Mouse (Mus musculus): ENCODE data around the gene Ttc30b. TPM values are rescaled to one million over a fixed set of nuclear protein-coding genes. Genes with fewer than 3 reads are reported as not detected.
A peak's percentile ranks its signal among the peaks of the same experiment; 100 is the strongest.
"Not testable (repeated sequence)": the region's sequence is repeated elsewhere in the genome, so short reads cannot be mapped to it uniquely, and the experiment has no call there.

The Ttc30b gene
- polyA plus RNA-seq, 1 experiment from 2014 or later = 12.8 TPM

- not testable (repeated sequence) for H3K27me3 ChIP-seq (ENCODE audit: control insufficient read depth, insufficient read depth, low read length); ATAC-seq (ENCODE audit: insufficient number of reproducible peaks, insufficient read depth, low FRiP score, low read depth); H3K36me3 ChIP-seq (ENCODE audit: control insufficient read depth, insufficient read depth, low read length); H3K27ac ChIP-seq (replicated peaks in 1 of 2; ENCODE audit: control insufficient read depth in 1 of 2, insufficient read depth in 1 of 2, low read depth in 2 of 2, low read length in 2 of 2); H3K4me1 ChIP-seq (ENCODE audit: control insufficient read depth in 2 of 2, insufficient read depth in 2 of 2, low read length in 2 of 2); H3K9me3 ChIP-seq (ENCODE audit: control insufficient read depth, low read length)
- Histone ChIP-seq H3K4me2 (ENCODE audit: low read length) (peak overlapping the region; percentile 73), H3K9ac (ENCODE audit: low read length) (0 out of 2 replicates have a peak overlapping the region, but pooled peaks have one; percentile 67), H3K4me3 (ENCODE audit: control insufficient read depth in 1 of 2, insufficient read depth in 1 of 2, low read depth in 1 of 2, low read length in 2 of 2) (peak overlapping the region; percentile 55)
- 92% methylated on average over 13 of the region's 13 CpGs for WGBS
Measured at GRCm38 (mm10) chr2:75980933-75981439, 42.6 kb upstream of the Ttc30b start.

- H3K36me3 ChIP-seq (ENCODE audit: control insufficient read depth, insufficient read depth, low read length); H3K27me3 ChIP-seq (ENCODE audit: control insufficient read depth, insufficient read depth, low read length); ATAC-seq (ENCODE audit: insufficient number of reproducible peaks, insufficient read depth, low FRiP score, low read depth); H3K27ac ChIP-seq (replicated peaks in 1 of 2; ENCODE audit: control insufficient read depth in 1 of 2, insufficient read depth in 1 of 2, low read depth in 2 of 2, low read length in 2 of 2); H3K4me1 ChIP-seq (ENCODE audit: control insufficient read depth in 2 of 2, insufficient read depth in 2 of 2, low read length in 2 of 2); H3K9me3 ChIP-seq (ENCODE audit: control insufficient read depth, low read length); H3K9ac ChIP-seq (ENCODE audit: low read length): not testable (repeated sequence)
- WGBS = 16% methylated on average over 19 of the region's 24 CpGs
- Histone ChIP-seq H3K4me3 (ENCODE audit: control insufficient read depth in 1 of 2, insufficient read depth in 1 of 2, low read depth in 1 of 2, low read length in 2 of 2) (peak within 1 kb of the TSS; percentile 13 to 14; a peak in 2 of 4 replicates), H3K4me2 (ENCODE audit: low read length) (peak within 1 kb of the TSS; percentile 48)
Measured at GRCm38 (mm10) chr2:75977752-75978368, 39.5 kb upstream of the Ttc30b start, which contains the start of gene Ttc30a2. TSS of gene Ttc30a2 (minus strand) at chr2:75978170.

GRCm38 (mm10) chr2:75976070-75976469, 37.7 kb upstream of the Ttc30b start:
- WGBS = 63% methylated on average over 2 of the region's 2 CpGs
- H3K4me1 ChIP-seq (ENCODE audit: control insufficient read depth in 2 of 2, insufficient read depth in 2 of 2, low read length in 2 of 2); ATAC-seq (ENCODE audit: insufficient number of reproducible peaks, insufficient read depth, low FRiP score, low read depth); H3K9me3 ChIP-seq (ENCODE audit: control insufficient read depth, low read length); H3K4me2 ChIP-seq (ENCODE audit: low read length); H3K9ac ChIP-seq (ENCODE audit: low read length); H3K36me3 ChIP-seq (ENCODE audit: control insufficient read depth, insufficient read depth, low read length); H3K27ac ChIP-seq (replicated peaks in 1 of 2; ENCODE audit: control insufficient read depth in 1 of 2, insufficient read depth in 1 of 2, low read depth in 2 of 2, low read length in 2 of 2); H3K27me3 ChIP-seq (ENCODE audit: control insufficient read depth, insufficient read depth, low read length); H3K4me3 ChIP-seq (ENCODE audit: control insufficient read depth in 1 of 2, insufficient read depth in 1 of 2, low read depth in 1 of 2, low read length in 2 of 2): not testable (repeated sequence)

GRCm38 (mm10) chr2:75974131-75974530, 35.7 kb upstream of the Ttc30b start:
- H3K36me3 ChIP-seq (ENCODE audit: control insufficient read depth, insufficient read depth, low read length) = no peaks in the 10 kb centered on the region
- H3K27me3 ChIP-seq (ENCODE audit: control insufficient read depth, insufficient read depth, low read length) = no peaks in the 10 kb centered on the region
- no peaks in the 10 kb centered on the region for H3K9me3 ChIP-seq (ENCODE audit: control insufficient read depth, low read length)
- H3K4me3 ChIP-seq (ENCODE audit: control insufficient read depth in 1 of 2, insufficient read depth in 1 of 2, low read depth in 1 of 2, low read length in 2 of 2) = no peak overlapping the region
- H3K4me1 ChIP-seq (ENCODE audit: control insufficient read depth in 2 of 2, insufficient read depth in 2 of 2, low read length in 2 of 2) = peaks cover 2 to 4% of the 10 kb centered on the region in 2 experiments; a peak in 1 of 4 replicates
- H3K9ac ChIP-seq (ENCODE audit: low read length) = no peak overlapping the region
- no peak overlapping the region for H3K4me2 ChIP-seq (ENCODE audit: low read length)
- no peak for ATAC-seq (ENCODE audit: insufficient number of reproducible peaks, insufficient read depth, low FRiP score, low read depth)
- 36% methylated on average over 9 of the region's 9 CpGs for WGBS
- no peak overlapping the region for H3K27ac ChIP-seq (replicated peaks in 1 of 2; ENCODE audit: control insufficient read depth in 1 of 2, insufficient read depth in 1 of 2, low read depth in 2 of 2, low read length in 2 of 2)

GRCm38 (mm10) chr2:75964972-75965371, 26.6 kb upstream of the Ttc30b start:
- Histone ChIP-seq H3K4me1 (ENCODE audit: control insufficient read depth in 2 of 2, insufficient read depth in 2 of 2, low read length in 2 of 2) (peaks cover 17 to 23% of the 10 kb centered on the region in 2 experiments), H3K27me3 (ENCODE audit: control insufficient read depth, insufficient read depth, low read length) (no peaks in the 10 kb centered on the region), H3K9ac (ENCODE audit: low read length) (peak overlapping the region; percentile 57), H3K27ac (replicated peaks in 1 of 2; ENCODE audit: control insufficient read depth in 1 of 2, insufficient read depth in 1 of 2, low read depth in 2 of 2, low read length in 2 of 2) (peak overlapping the region; percentile 36 to 52; a peak in 2 of 4 replicates), H3K36me3 (ENCODE audit: control insufficient read depth, insufficient read depth, low read length) (no peaks in the 10 kb centered on the region), H3K4me3 (ENCODE audit: control insufficient read depth in 1 of 2, insufficient read depth in 1 of 2, low read depth in 1 of 2, low read length in 2 of 2) (peak overlapping the region; percentile 12 to 17), H3K4me2 (ENCODE audit: low read length) (peak overlapping the region; percentile 64), H3K9me3 (ENCODE audit: control insufficient read depth, low read length) (no peaks in the 10 kb centered on the region)
- WGBS = 22% methylated on average over 5 of the region's 5 CpGs
- peak; percentile 58; the same call in 1 of the 2 replicates for ATAC-seq (ENCODE audit: insufficient number of reproducible peaks, insufficient read depth, low FRiP score, low read depth)

- Histone ChIP-seq H3K9me3 (ENCODE audit: control insufficient read depth, low read length) (no peaks in the 10 kb centered on the region), H3K4me2 (ENCODE audit: low read length) (peak overlapping the region; percentile 64), H3K4me3 (ENCODE audit: control insufficient read depth in 1 of 2, insufficient read depth in 1 of 2, low read depth in 1 of 2, low read length in 2 of 2) (peak overlapping the region; percentile 12 to 17), H3K27me3 (ENCODE audit: control insufficient read depth, insufficient read depth, low read length) (no peaks in the 10 kb centered on the region), H3K36me3 (ENCODE audit: control insufficient read depth, insufficient read depth, low read length) (no peaks in the 10 kb centered on the region), H3K9ac (ENCODE audit: low read length) (peak overlapping the region; percentile 57), H3K27ac (replicated peaks in 1 of 2; ENCODE audit: control insufficient read depth in 1 of 2, insufficient read depth in 1 of 2, low read depth in 2 of 2, low read length in 2 of 2) (peak overlapping the region; percentile 39 to 52; a peak in 2 of 4 replicates), H3K4me1 (ENCODE audit: control insufficient read depth in 2 of 2, insufficient read depth in 2 of 2, low read length in 2 of 2) (peaks cover 22 to 27% of the 10 kb centered on the region in 2 experiments)
- ATAC-seq (ENCODE audit: insufficient number of reproducible peaks, insufficient read depth, low FRiP score, low read depth) = peak; percentile 45; the same call in 1 of the 2 replicates
- 6% methylated on average over 14 of the region's 14 CpGs for WGBS
Measured at GRCm38 (mm10) chr2:75964512-75964911, 26.1 kb upstream of the Ttc30b start.

- peak overlapping the region in 1 of 2 experiments; percentile 17; a peak in 1 of 4 replicates for H3K4me3 ChIP-seq (ENCODE audit: control insufficient read depth in 1 of 2, insufficient read depth in 1 of 2, low read depth in 1 of 2, low read length in 2 of 2)
- peak overlapping the region; percentile 39 to 48; a peak in 3 of 4 replicates for H3K27ac ChIP-seq (replicated peaks in 1 of 2; ENCODE audit: control insufficient read depth in 1 of 2, insufficient read depth in 1 of 2, low read depth in 2 of 2, low read length in 2 of 2)
- no peaks in the 10 kb centered on the region for H3K27me3 ChIP-seq (ENCODE audit: control insufficient read depth, insufficient read depth, low read length)
- H3K36me3 ChIP-seq (ENCODE audit: control insufficient read depth, insufficient read depth, low read length) = no peaks in the 10 kb centered on the region
- no peak for ATAC-seq (ENCODE audit: insufficient number of reproducible peaks, insufficient read depth, low FRiP score, low read depth)
- no peaks in the 10 kb centered on the region for H3K9me3 ChIP-seq (ENCODE audit: control insufficient read depth, low read length)
- H3K9ac ChIP-seq (ENCODE audit: low read length) = peak overlapping the region; percentile 57
- peaks cover 25 to 32% of the 10 kb centered on the region in 2 experiments for H3K4me1 ChIP-seq (ENCODE audit: control insufficient read depth in 2 of 2, insufficient read depth in 2 of 2, low read length in 2 of 2)
- peak overlapping the region; percentile 64 for H3K4me2 ChIP-seq (ENCODE audit: low read length)
- WGBS = 47% methylated on average over 5 of the region's 5 CpGs
Measured at GRCm38 (mm10) chr2:75964051-75964450, 25.7 kb upstream of the Ttc30b start.

Data from heart, embryonic 14.5 days (tissue).